Mouse (Mus musculus): ENCODE data around the gene Hinfp. TPM values are rescaled to one million over a fixed set of nuclear protein-coding genes. Genes with fewer than 3 reads are reported as not detected.
"Not testable (repeated sequence)": the region's sequence is repeated elsewhere in the genome, so short reads cannot be mapped to it uniquely, and the experiment has no call there.

Hinfp gene
- total RNA-seq, 2 experiments from 2014 or later, result 26.0 to 36.9 TPM

DNA sequence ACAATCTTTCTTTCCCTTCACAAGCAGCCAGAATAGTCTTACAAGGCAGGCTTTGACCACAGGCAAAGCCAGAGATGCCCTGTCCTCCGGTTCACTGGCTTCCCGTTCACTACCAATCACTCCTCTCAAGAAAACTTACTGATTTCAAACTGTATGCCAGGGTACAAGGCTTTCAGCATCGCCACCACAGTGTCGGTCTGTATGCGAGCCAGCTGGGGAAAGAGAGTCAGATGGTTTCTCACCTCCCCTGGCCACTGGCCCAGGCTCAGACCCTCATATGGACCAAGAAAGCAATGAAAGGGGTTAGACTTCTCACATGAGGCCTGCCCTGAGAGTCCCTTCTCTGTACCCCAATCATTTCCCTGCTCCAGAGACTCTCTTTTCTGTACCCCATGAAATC is 36.0 kb upstream of the Hinfp start:
- no peak overlapping the region for H3K27ac ChIP-seq
- no peak for DNase-seq (ENCODE audit: low spot score in 2 of 2)
- H3K4me3 ChIP-seq, result no peak overlapping the region
- no peak for TF ChIP-seq CTCF (conservative IDR thresholded peaks at IDR 0.05)

DNA sequence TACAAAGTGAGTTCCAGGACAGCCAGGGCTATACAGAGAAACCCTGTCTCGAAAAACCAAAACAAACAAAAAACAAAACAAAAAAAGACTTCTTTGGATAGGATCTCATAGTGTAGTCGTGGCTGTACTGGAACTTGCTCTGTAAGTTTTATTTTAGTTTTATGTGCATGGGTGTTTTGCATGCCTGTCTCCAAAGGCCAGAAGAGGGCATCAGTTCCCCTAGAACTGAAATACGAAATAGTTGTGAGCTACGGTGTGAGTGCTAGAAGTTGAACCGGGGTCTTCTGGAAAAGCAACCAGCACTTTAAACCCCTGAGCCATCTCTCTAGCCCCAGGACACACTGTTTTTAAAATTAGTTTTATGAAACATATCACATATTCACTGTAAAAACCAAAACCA is 33.1 kb upstream of the Hinfp start:
- peak; percentile 46 for TF ChIP-seq CTCF (conservative IDR thresholded peaks at IDR 0.05)
- Histone ChIP-seq H3K4me3 (no peak overlapping the region), H3K27ac (no peak overlapping the region)
- DNase-seq (ENCODE audit: low spot score in 2 of 2), result no peak

GRCm38 (mm10) chr9:44337436-44338169 is 32.1 kb upstream of the Hinfp start:
- DNase-seq (ENCODE audit: low spot score in 2 of 2), result no peak
- no peak for TF ChIP-seq CTCF (conservative IDR thresholded peaks at IDR 0.05)
- Histone ChIP-seq H3K27ac (peak overlapping the region; percentile 39; the same call in 1 of the 2 replicates), H3K4me3 (no peak overlapping the region)

DNA sequence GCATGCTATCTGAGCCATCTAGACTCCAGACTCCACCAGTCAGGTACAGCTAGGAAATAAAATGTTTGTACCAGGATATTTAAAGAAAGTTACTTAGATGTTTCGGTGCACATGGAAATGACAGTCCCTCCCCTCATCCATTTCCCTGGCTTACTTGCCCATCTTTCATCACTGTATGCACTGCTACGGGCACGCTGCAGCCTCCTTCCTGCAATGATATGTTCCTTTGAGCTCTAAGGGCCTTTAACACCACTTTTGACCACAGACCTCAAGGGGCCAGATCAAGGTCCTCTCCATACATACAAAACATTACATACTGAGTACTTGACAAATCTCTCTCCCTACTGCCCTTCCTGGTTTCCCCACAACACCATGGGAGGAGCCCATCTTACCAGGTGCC is 31.5 kb upstream of the Hinfp start:
- no peak for DNase-seq (ENCODE audit: low spot score in 2 of 2)
- no peak overlapping the region for H3K27ac ChIP-seq
- no peak for TF ChIP-seq CTCF (conservative IDR thresholded peaks at IDR 0.05)
- peak overlapping the region; percentile 18; the same call in 1 of the 2 replicates for H3K4me3 ChIP-seq

GRCm38 (mm10) chr9:44336513-44336912 is 31.0 kb upstream of the Hinfp start:
- DNase-seq (ENCODE audit: low spot score in 2 of 2), result not testable (repeated sequence)
- peak overlapping the region; percentile 18; the same call in 1 of the 2 replicates for H3K4me3 ChIP-seq

DNA sequence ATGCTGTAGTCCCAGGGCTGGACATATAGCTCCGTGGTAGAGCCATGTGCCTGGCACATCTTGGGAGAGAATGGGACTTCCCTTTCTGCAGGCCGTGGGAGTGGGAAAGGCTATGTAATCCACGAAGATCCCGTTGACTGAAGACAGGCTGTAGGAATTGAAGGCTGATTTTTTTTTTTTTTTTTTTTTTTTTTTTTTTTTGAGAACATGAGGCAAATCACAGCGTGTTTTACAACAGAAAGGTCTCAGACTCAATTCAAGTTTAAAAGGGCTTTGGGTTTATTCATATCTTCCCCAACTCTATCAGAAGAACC is 30.6 kb upstream of the Hinfp start:
- no peak for TF ChIP-seq CTCF (conservative IDR thresholded peaks at IDR 0.05)

More at GRCm38 (mm10) chr9:44336513-44336912, 31.0 kb upstream of the Hinfp start:
- H3K27ac ChIP-seq, result not testable (repeated sequence)

DNA sequence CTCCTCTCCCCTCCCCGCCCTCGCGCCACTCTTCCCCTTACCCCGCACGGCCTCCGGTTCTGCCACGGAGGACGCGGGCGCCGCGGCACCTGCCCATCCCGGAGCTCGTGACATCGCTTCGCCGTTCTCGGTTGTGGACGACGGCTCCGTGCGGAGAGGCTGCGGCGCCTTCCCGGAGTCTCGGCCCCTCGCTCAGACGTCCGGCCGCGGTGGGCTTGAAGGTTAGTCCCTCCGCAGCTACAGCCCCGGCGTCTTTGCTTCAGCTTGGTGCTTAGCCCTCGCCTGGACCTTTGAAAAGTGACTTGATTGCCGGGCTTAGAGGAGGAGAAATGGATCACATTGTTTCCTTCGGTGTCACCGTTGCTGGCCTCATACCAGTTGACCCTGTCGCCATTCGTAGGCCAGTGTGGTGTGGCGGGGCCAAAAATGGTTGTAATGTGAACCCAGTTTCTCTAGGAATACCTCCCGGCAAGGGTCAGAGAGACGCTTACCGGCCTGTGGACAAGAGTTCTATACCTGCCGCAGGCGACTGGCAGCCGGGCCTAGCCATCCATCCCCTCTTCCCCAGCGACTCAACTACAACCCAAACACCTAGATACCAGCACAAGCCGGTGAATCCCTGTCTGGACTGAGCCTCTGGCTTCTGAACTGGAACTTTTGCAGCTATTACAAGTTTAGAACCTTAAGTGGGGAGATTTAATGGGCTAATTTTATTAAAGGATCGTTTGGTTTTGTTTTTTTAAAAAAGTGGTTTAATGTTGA is 30.0 kb upstream of the Hinfp start:
- DNase-seq (ENCODE audit: low spot score in 2 of 2), result no peak
- Histone ChIP-seq H3K4me3 (peak overlapping the region; percentile 73), H3K27ac (peak overlapping the region; percentile 94)
- TF ChIP-seq CTCF (conservative IDR thresholded peaks at IDR 0.05), result no peak

More for the DNA sequence above, 30.6 kb upstream of the Hinfp start:
- Histone ChIP-seq H3K4me3 (peak overlapping the region; percentile 73), H3K27ac (peak overlapping the region; percentile 94; the same call in 1 of the 2 replicates)
- DNase-seq (ENCODE audit: low spot score in 2 of 2), result no peak

- Histone ChIP-seq H3K27ac (peak within 1 kb of the TSS; percentile 94), H3K4me3 (peak within 1 kb of the TSS; percentile 73)
- TF ChIP-seq CTCF (conservative IDR thresholded peaks at IDR 0.05), result peak; percentile 74
- DNase-seq (ENCODE audit: low spot score in 2 of 2), result peak; percentile 97 to 99
Measured at GRCm38 (mm10) chr9:44334396-44335330, 29.2 kb upstream of the Hinfp start, which contains the start of gene H2afx. Gene H2afx, plus strand, starts transcription at chr9:44334694.

DNA sequence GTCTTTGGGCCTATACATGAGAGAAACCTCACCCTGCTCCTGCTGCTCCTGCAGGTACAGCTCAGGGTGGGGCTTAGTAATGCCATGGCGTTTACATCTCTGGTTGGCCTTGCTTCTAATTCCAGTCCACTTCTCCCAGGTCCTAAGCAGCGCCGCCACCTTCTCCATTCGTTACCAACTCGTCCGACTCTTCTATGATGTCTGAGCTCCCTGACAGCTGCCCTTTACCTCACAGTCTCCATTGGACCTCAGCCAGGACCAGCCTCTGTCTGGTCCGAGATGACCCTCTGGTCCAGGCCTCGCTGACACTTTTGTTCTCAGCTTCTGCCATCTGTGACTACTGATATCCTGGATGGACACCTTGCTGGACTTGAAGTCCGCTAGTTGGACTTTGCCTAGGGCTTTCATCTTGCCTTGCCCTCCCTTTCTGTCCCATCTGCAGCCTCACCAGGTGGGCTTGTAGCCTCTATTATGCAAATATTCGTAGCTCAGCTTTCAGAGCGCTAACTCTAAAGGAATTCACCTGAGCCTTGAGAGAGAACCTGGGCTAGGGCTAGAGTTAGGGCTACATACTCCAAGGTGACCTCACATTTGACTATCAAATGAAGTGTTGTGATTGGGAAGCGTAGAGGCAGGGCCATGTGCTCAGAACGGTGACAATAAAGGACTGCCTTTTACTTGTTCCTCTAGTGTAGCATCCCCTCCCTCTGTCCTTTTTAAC is 27.6 kb upstream of the Hinfp start:
- Histone ChIP-seq H3K4me3 (no peak overlapping the region), H3K27ac (no peak overlapping the region)
- no peak for TF ChIP-seq CTCF (conservative IDR thresholded peaks at IDR 0.05)
- no peak for DNase-seq (ENCODE audit: low spot score in 2 of 2)

GRCm38 (mm10) chr9:44330736-44331135 is 25.3 kb upstream of the Hinfp start:
- no peak for DNase-seq (ENCODE audit: low spot score in 2 of 2)
- no peak overlapping the region for H3K4me3 ChIP-seq
- no peak overlapping the region for H3K27ac ChIP-seq
- no peak for TF ChIP-seq CTCF (conservative IDR thresholded peaks at IDR 0.05)

DNA sequence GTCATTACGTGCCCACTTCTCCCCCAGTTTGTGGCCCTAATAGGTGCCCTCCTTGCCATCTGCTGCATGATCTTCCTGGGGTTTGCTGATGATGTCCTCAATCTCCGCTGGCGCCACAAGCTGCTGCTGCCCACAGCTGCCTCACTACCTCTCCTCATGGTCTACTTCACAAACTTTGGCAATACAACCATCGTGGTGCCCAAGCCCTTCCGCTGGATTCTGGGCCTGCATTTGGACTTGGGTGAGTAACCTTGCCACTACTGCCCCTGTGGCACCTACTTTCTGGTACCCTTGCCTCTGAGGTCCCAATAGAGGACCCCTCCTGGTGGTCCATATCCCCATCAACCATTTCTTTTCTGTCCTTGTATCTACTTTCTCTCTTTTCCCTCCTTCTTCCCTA is 22.5 kb upstream of the Hinfp start:
- H3K4me3 ChIP-seq, result peak overlapping the region; percentile 84; the same call in 1 of the 2 replicates

More for the DNA sequence above, 22.5 kb upstream of the Hinfp start:
- no peak overlapping the region for H3K27ac ChIP-seq
- TF ChIP-seq CTCF (conservative IDR thresholded peaks at IDR 0.05), result no peak
- no peak for DNase-seq (ENCODE audit: low spot score in 2 of 2)
